Mouse (Mus musculus) hindbrain, embryonic 14.5 days (tissue): ENCODE results near the gene Wipi1. TPM values are rescaled to one million over a fixed set of nuclear protein-coding genes. Genes with fewer than 3 reads are reported as not detected.
A peak's percentile ranks its signal among the peaks of the same experiment; 100 is the strongest.
"Not testable (repeated sequence)": the region's sequence is repeated elsewhere in the genome, so short reads cannot be mapped to it uniquely, and the experiment has no call there.

Experiments used
- ATAC-seq: fragments of 200-750 bp; cut with Nextera tagmentation; 2 replicates; pipeline ENCODE4 v1.8.0; 2017; ENCODE audit warnings: moderate number of reproducible peaks, mild to moderate bottlenecking, moderate TSS enrichment, moderate library complexity; ENCODE audit not compliant: low FRiP score
- DNase-seq: peaks from one replicate; pipeline ENCODE4 v3.0.0-alpha.2; 2015; ENCODE audit warnings: low spot score
- H3K27ac ChIP-seq: fragments of 300-500 bp; sonication (generic); 2 replicates; pipeline ENCODE4 v1.5.1; 2014; ENCODE audit warnings: mild to moderate bottlenecking, moderate library complexity
- H3K27me3 ChIP-seq: fragments of 300-500 bp; sonication (generic); 2 replicates; pipeline ENCODE4 v1.6.1; 2014; ENCODE audit warnings: mild to moderate bottlenecking, low read length, mixed read lengths; ENCODE audit not compliant: control insufficient read depth, insufficient read depth
- H3K36me3 ChIP-seq: fragments of 300-500 bp; sonication (generic); replicated peaks from 2 replicates; pipeline ENCODE4 v1.6.1; 2014; ENCODE audit not compliant: control insufficient read depth, insufficient read depth
- H3K4me1 ChIP-seq: fragments of 300-500 bp; sonication (generic); replicated peaks from 2 replicates; pipeline ENCODE4 v1.6.1; 2014; ENCODE audit warnings: antibody characterized with exemption, low read length, mixed read lengths; ENCODE audit not compliant: control insufficient read depth, insufficient read depth
- H3K4me2 ChIP-seq: fragments of 300-500 bp; sonication (generic); replicated peaks from 2 replicates; pipeline ENCODE4 v1.6.1; 2014; ENCODE audit warnings: mild to moderate bottlenecking, moderate library complexity
- H3K4me3 ChIP-seq: fragments of 300-500 bp; sonication (generic); replicated peaks from 2 replicates; pipeline ENCODE4 v1.5.1; 2014; ENCODE audit warnings: mild to moderate bottlenecking, low read length
- H3K9ac ChIP-seq: fragments of 300-500 bp; sonication (generic); 2 replicates; pipeline ENCODE4 v1.6.1; 2014
- H3K9me3 ChIP-seq: fragments of 300-500 bp; sonication (generic); 2 replicates; pipeline ENCODE4 v1.6.1; 2016; ENCODE audit warnings: low read length; ENCODE audit not compliant: control insufficient read depth
- WGBS: fragments of 180-500 bp; shearing (Covaris S2); extraction: QIAGEN DNeasy Blood & Tissue Kit; methylation state at CpG from one replicate; pipeline ENCODE4 v1.1.7; 2014; 5-methylcytosine and 5-hydroxymethylcytosine counted together
- polyA plus RNA-seq: library from polyadenylated mRNA; unstranded; fragments of >200 nt; fragmentation: Nextera tagmentation; extraction: Ambion mirVana; gene quantifications from 2 replicates; pipeline ENCODE4 v1.2.1, GENCODE M21; 2014

The Wipi1 gene
- polyA plus RNA-seq: 10.4 and 13.2 TPM in 2 replicates

DNA sequence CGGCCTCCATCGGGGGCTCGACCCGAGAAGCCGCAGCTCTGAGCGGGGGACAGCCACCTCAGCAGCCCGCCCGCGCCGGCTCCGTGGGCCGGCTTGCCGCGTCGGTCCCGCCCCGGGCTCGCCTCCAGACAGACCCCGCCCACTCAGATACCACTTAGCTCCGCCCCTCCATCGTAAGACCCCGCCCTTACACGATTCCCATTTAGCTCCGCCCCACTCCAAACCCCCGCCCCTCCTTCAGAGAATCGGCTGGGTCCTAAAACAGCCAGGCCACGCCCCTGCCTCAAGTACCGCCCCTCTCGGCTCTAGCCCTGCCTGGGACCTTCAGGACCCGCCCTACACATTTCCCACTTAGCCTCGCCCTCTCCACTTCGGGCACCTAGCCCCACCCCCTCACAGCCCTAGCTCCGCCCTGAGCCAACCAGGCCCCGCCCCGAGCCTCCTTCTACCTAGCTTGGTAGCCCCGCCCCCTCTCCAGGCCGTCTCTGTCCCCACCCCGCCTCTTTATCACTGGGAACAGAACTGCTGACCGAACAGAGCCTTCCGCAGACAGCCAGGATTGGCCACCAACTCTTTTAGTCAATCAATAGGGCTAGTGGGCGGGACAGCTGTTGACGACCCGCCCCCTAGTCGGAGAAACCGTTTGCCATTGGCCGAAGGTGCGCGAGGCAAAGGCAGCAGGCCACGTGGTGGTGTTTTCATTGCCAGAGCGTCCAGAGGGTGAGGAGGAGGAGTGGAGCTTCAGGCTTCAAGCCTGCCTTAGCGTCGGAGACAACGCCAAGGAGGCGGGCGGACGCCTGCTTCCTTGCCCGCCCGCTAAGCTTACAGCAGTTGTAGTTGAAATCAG is at the start of gene Wipi1:
TSS of gene Wipi1 (minus strand) at position 665 of the 847 bp plus-strand sequence.
- peak within 1 kb of the TSS; percentile 78 for H3K4me2 ChIP-seq
- under 1% methylated on average over 57 of the region's 58 CpGs for WGBS
- ATAC-seq: peak; percentile 97

DNA sequence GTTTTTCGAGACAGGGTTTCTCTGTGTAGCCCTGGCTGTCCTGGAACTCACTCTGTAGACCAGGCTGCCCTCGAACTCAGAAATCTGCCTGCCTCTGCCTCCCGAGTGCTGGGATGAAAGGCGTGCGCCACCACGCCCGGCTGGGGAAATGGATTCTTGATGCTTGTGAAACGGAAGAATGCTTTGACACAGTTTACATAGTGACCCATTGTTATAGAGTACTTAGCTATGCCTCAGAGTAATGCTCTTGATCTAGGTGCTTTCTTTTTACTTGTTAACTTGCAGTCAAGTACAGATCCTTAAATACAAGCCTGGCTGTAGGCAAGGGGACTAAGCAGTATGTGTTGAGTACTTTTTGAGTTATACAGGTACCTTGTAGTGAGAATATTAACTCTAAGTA is 48.8 kb upstream of the Wipi1 start:
- not testable (repeated sequence) for H3K9ac ChIP-seq, H3K4me1 ChIP-seq, DNase-seq, H3K27me3 ChIP-seq, H3K27ac ChIP-seq, H3K4me2 ChIP-seq, ATAC-seq, H3K4me3 ChIP-seq, H3K9me3 ChIP-seq
- WGBS: 92% methylated on average over 8 of the region's 8 CpGs
- peaks cover 86% of the 10 kb centered on the region for H3K36me3 ChIP-seq

More for the DNA sequence above, at the start of gene Wipi1:
- Histone ChIP-seq H3K9ac (peak within 1 kb of the TSS; percentile 65), H3K4me1 (peaks cover 7% of the 10 kb centered on the region; the same call in 1 of the 2 replicates), H3K9me3 (no peaks in the 10 kb centered on the region), H3K36me3 (no peaks in the 10 kb centered on the region), H3K27me3 (no peaks in the 10 kb centered on the region), H3K4me3 (peak within 1 kb of the TSS; percentile 75), H3K27ac (peak within 1 kb of the TSS; percentile 56)
- DNase-seq: peak; percentile 96

DNA sequence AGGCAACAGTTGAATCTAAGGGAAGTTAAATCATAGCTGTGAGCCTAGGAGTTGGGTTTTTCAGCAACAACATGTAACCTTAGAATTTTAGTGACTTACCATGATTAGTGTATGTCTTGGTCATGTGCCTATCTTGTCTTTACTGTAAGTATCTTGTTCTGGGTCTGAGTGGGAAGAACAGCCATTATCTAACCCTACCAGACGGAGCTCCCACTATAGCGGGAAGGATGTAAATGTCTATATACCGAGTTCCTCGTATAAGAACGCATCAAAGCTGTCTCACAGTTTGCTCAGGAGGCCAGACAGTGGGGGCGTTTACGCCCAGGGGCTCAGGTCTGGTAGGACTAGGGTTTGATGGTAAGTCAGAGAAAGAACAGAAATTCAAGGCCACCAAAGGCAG is 44.5 kb upstream of the Wipi1 start:
- ATAC-seq (no peak), DNase-seq (no peak)
- 97% methylated on average over 7 of the region's 7 CpGs for WGBS
- Histone ChIP-seq H3K36me3 (peaks cover 65% of the 10 kb centered on the region), H3K27me3 (no peaks in the 10 kb centered on the region), H3K4me2 (no peak overlapping the region), H3K9me3 (no peaks in the 10 kb centered on the region), H3K9ac (no peak overlapping the region), H3K4me3 (no peak overlapping the region), H3K4me1 (peaks cover 18% of the 10 kb centered on the region), H3K27ac (no peak overlapping the region)

DNA sequence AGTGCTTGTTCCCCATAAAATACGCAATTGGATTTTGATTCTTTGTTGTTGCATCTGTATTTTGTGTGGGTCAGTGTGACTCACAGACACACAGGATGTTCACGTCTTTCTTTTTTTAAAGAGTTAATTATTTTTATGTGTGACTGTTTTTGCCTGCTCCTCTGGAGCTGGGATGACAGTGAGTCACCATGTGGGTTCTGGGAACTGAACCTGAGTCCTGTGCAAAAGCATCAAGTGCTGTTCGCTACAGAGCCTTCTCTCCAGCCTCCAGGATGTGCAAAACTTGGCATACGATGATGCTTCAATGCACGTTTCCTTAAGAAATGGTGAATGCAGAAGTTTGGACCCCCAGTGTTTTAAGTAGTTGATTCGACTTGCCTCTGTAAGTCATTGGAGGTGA is 42.8 kb upstream of the Wipi1 start:
- Histone ChIP-seq H3K4me3 (no peak overlapping the region), H3K27ac (no peak overlapping the region), H3K4me2 (no peak overlapping the region), H3K36me3 (peaks cover 48% of the 10 kb centered on the region), H3K9ac (no peak overlapping the region), H3K9me3 (no peaks in the 10 kb centered on the region), H3K27me3 (no peaks in the 10 kb centered on the region), H3K4me1 (peaks cover 19% of the 10 kb centered on the region)
- no peak for DNase-seq
- 92% methylated on average over 6 of the region's 6 CpGs for WGBS
- ATAC-seq: no peak

DNA sequence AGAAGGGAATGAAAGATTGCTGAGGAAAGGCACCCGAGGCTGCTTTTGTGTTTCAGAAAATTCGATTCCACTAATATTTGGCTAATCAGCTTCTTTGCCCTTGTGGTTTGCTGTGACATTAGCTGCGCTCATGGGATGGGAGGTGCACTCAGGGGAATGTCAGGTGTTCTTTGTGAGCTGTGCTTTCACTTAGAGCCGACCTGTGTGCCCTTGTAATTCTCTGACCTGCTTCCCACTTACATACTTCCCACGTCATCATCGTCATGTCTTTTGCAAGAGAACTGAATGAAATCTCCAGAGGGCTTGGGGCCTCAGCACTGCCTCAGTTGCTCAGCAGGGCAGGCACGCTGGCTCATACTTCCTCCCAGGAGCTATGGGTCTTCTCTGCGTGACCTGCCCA is 41.4 kb upstream of the Wipi1 start:
- Histone ChIP-seq H3K9me3 (no peaks in the 10 kb centered on the region), H3K4me2 (peak overlapping the region; percentile 86), H3K4me1 (peaks cover 33% of the 10 kb centered on the region), H3K27ac (no peak overlapping the region), H3K36me3 (peaks cover 38% of the 10 kb centered on the region), H3K9ac (peak overlapping the region; percentile 96), H3K27me3 (no peaks in the 10 kb centered on the region), H3K4me3 (peak overlapping the region; percentile 96; the same call in 1 of the 2 replicates)
- 57% methylated on average over 8 of the region's 8 CpGs for WGBS
- ATAC-seq: no peak
- no peak for DNase-seq

DNA sequence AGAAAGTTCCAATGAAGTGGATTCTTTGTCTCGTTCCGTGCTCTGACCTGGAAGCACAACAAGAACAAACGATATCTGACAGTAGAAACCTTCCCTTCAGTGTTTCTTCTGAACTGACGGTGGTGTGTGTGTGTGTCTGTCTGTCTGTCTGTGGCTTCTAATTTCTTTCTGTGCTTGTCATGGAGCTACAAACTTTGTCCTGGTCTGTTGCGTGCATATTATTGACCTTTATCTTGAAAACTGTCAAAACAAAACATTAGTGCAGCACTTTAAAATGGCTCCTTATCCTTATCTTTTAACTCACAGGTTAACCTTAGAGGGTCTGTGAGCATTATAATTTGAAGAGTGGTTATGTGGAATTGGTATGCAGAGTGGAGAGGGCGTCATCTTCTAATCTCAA is 40.7 kb upstream of the Wipi1 start:
- Histone ChIP-seq H3K4me3 (peak overlapping the region; percentile 96), H3K36me3 (peaks cover 38% of the 10 kb centered on the region), H3K9ac (peak overlapping the region; percentile 96), H3K4me1 (peaks cover 35% of the 10 kb centered on the region), H3K9me3 (no peaks in the 10 kb centered on the region), H3K27me3 (no peaks in the 10 kb centered on the region), H3K4me2 (peak overlapping the region; percentile 86), H3K27ac (no peak overlapping the region)
- 58% methylated on average over 6 of the region's 6 CpGs for WGBS
- DNase-seq (no peak), ATAC-seq (no peak)

DNA sequence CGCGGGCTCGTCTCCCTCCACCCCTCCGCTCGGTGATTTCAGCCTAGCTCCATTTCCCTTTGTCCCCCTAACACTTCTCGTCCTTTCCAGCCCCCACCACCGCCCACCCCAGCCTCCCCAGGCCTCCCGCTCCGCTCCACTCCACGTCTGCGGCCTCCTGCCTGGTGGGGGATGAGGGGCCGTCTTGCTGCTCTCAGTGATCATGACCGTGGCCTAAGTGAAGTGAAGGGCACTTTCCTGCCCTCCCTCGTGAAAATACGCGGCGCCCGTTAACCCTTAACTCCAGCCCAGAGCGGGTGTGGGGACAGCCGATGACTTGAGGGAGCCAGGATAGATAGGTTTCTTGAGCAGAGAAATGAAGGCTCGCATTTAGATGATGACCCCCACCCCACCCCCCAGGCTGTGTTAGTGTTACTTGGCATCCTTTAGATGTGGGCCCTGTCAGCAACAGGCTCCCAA is 39.8 kb upstream of the Wipi1 start:
- H3K27me3 ChIP-seq: no peaks in the 10 kb centered on the region
- H3K4me3 ChIP-seq: peak overlapping the region; percentile 96
- H3K4me2 ChIP-seq: peak overlapping the region; percentile 86
- no peaks in the 10 kb centered on the region for H3K9me3 ChIP-seq
- under 1% methylated on average over 21 of the region's 21 CpGs for WGBS
- H3K36me3 ChIP-seq: peaks cover 30% of the 10 kb centered on the region
- no peak for ATAC-seq
- DNase-seq: no peak
- peak overlapping the region; percentile 97 for H3K27ac ChIP-seq
- peak overlapping the region; percentile 96 for H3K9ac ChIP-seq
- H3K4me1 ChIP-seq: peaks cover 35% of the 10 kb centered on the region

DNA sequence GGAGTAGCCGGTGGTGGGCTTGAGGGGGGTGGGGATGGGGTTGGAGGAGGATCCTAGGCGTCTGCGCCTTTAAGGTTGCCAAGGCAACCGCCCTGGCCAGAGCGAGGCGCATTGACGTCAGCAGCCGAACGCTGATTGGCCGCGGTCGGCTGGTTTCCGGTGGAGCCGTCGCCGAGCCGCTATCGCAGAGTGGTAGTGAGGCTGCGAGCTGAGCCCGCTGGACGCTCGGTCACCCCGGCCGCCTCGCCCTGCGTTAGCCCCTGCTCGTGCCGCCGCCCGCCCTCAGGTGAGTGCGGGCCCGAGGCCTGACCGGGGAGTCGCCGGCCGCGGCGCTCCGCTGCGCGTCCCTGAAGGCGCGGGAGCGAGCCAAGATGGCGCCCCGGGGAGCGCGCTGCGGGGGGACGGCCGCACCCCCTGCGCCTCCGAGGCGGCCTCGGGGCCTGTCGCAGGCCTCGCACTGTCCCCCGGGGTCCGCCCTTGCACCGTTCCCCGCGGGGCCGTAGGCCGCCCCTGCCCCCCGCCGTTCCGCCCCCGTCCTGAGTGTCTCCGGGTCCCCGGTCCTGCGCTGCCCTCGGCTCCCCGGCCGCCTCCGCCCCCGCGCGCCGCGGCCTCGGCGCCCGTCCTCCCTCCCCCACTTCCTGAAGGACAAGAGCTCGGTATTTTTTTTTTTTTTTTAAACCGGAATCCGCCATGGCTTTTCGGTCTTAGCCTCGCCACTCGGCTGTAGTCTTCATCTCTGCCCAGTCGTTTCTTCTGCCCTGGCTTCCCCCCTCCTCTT is 39.2 kb upstream of the Wipi1 start:
- peak; percentile 98 for DNase-seq
- peaks cover 35% of the 10 kb centered on the region for H3K4me1 ChIP-seq
- H3K9ac ChIP-seq: peak overlapping the region; percentile 96
- peak overlapping the region; percentile 96 for H3K4me3 ChIP-seq
- peak overlapping the region; percentile 86 for H3K4me2 ChIP-seq
- peak; percentile 94 for ATAC-seq
- H3K27ac ChIP-seq: peak overlapping the region; percentile 97
- peaks cover 24% of the 10 kb centered on the region for H3K36me3 ChIP-seq
- WGBS: 0% methylated on average over 39 of the region's 90 CpGs
- no peaks in the 10 kb centered on the region for H3K27me3 ChIP-seq
- H3K9me3 ChIP-seq: no peaks in the 10 kb centered on the region
